Mouse (Mus musculus): ENCODE data around the gene Olfr782.
"Not testable (repeated sequence)": the region's sequence is repeated elsewhere in the genome, so short reads cannot be mapped to it uniquely, and the experiment has no call there.

The Olfr782 gene

DNA sequence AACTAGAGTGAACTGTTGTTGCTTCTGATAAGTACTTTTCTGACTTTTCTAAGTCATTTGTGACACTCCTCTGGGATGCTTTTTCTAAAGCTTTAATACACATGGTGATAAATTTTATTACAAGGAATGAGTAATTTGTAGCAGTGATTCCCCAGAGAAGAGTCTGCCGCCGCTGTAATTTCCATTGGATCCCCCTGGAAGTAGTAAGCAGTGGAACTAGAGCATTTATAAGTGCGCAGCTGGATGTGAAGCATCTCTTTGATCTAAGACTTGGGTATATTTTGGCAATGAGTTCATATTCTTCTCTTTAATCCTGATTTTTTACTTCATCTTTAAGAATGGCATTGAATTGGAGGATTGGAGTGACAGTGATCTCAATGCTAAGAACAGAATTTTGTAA, at the start of gene Olfr782:
Gene Olfr782, plus strand, starts transcription at position 301 of the 400 bp plus-strand sequence.
- DNase-seq: no peak

DNA sequence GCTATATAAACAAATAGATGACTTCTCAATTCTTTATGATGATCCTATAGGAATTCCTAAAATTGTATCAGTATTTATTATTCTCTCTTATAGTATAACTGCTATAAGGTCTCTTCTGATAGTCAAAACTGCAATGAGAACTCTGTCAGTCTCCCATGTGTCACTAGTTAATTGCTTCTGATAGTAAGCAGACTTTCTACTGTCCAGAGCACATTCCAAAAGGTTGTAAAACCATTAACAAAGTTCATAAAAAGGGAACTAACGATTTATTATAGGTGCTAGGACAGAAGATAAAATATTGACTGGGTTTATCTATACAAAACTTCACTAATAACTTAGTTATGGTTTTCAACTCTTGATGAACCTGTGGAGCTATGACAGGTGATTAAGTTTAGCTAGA, 35.7 kb upstream of the Olfr782 start:
- DNase-seq: not testable (repeated sequence)

DNA sequence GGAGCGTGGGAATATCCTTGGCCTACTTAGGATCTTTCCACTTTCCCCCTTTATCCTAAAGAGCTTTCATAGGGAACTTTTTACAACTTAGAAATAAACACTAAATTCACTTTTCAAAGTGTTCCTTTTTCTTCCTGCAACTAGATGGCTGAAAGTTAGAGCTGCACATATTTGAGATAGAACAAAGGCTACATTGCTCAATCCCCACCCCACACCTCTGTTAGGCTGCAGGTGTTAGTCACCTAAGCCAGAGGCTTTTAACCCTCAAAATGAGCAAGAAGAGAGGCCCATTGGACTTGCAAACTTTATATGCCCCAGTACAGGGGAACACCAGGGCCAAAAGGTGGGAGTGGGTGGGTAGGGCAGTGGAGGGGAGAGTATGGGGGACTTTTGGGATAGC, 35.1 kb upstream of the Olfr782 start:
- not testable (repeated sequence) for DNase-seq

DNA sequence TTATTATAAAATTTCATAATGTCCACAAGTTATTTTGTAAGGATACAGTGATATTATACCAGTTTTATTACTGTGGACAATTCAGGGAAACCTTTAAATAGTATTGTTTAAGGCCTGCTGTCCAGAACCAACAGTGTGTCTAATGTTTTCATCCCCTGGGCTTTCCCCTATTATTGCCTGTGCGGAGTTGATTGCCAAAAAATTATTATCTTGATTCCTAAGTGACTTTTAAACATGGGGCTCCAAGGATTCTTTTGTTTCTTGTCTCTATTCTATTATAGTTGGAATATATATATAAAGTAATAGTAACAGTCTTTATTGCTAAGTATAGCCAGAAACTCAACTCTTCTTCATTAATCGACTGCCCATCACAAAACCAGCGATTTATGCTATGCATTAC, 30.8 kb upstream of the Olfr782 start, which contains the start of gene Olfr780:
Gene Olfr780, plus strand, starts transcription at position 301 of the 400 bp plus-strand sequence.
- no peak for DNase-seq

DNA sequence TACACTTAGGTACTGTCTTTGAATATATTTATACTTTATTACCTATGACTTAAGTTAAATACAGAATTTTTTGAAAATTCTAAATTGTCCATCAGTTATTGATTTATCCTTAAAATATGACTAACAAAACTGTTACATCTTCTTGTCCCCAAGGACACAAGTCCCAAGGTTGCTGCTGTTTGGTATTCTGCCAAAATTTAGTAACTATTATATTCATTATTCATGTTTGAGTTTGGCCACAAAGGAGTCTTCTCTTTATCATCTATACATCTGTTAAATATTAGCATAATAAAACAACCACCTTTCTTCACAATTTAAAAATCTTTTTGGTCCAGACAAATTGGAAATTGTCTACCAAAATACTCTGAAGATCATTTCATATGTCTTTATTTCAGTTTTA, 20.1 kb upstream of the Olfr782 start, which contains the start of gene Olfr781:
Gene Olfr781, plus strand, starts transcription at position 301 of the 400 bp plus-strand sequence.
- DNase-seq: no peak

DNA sequence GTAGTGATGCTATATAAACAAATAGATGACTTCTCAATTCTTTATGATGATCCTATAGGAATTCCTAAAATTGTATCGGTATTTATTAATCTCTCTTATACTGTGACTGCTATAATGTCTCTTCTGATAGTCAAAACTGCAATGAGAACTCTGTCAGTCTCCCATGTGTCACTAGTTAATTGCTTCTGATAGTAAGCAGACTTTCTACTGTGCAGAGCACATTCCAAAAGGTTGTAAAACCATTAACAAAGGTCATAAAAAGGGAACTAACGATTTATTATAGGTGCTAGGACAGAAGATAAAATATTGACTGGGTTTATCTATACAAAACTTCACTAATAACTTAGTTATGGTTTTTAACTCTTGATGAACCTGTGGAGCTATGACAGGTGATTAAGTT, 3.8 kb downstream of the Olfr782 start:
- DNase-seq: not testable (repeated sequence)

DNA sequence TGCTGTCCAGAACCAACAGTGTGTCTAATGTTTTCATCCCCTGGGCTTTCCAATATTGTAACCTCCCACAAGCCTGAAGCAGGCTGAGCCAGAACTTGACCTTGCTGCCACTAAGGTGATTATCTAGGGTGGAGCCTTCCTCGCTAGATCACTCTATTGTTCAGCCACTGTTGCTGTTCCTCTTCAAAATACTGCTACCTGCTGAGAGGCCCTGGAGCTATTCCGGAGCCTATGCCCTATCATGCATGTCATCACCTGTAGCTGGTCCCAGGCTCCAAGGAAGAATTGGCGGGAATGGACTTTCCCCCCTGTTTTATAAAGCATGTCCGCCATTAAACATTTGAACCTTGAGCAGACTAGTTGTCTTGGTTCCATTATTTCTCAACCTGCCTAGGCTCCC, 7.8 kb downstream of the Olfr782 start:
- DNase-seq: not testable (repeated sequence)

DNA sequence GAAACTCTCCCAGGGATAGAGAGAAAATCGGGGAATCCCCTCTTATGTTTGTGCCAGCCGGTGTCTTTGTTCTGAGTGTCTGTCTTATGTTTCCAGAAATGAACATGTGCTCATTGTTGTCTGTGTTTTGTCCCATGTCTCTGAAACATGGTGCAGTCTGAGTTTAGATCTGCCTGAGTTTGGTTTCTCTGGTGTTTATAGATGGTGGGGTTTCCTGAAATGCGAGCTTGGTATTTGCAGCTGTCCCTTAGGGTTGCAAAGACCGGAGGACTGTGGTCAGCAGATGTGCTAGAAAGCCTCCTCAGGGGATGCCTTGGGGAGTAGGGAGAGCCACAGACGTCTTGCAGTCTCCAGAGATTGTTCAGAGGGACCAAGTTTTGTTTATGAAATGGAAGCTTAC, 8.7 kb downstream of the Olfr782 start:
- DNase-seq: no peak

DNA sequence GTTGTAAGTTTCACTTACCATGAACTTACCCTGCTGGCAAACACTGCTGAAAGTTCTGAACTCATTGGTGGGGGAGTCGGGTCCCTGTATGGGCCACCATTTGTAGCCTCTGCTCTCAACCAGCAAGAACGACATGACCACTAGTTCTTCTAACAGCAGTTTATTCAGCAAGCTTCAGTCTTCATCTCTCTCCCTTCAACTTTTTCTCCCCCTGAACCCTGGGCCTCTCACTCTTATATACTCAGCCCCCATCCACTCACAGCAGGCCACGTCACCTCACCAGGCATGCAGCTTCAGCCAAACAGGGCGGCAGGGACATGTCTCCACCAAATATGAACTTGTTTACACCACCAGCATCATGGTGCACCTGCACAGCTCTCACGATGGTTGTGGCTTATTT, 25.4 kb downstream of the Olfr782 start:
- not testable (repeated sequence) for DNase-seq

DNA sequence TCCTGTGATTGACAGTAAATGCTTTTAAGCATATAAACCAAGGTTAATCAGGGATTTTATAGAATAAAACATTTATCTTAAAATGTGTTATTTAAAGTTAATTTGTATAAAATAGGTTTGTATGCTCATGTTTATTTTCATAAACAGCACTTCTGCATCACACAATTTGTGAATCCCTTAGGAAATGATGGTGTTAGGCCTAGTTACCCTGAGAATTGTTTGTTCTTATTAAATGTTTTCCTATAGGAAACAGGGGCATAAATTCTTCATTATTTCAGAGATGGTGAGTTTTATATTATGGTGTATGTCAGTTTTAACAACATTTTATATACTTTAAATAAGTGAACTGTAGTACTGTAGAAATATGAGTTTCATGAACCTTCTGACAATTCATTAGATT, 35.1 kb downstream of the Olfr782 start, which contains the start of gene Olfr784:
Gene Olfr784, plus strand, starts transcription at position 301 of the 400 bp plus-strand sequence.
- no peak for DNase-seq

DNA sequence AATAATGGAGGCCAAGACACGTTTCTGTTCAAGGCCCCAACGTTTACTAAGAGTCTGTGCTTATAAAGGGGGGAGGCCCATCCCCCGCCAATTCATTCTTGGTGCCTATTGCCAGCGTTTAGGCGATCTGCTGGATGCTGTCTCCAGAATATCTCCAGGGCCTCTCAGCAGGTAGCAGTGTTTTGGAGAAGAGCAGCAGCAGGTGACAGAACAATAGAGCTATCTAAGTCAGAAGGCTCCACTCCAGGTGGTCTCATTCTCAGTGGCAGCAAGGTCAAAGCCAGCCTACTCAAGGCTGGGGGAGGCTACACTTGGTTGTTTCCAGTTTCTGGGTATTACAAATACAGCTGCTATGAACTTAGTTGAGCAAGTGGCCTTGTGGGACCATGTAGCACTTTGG, 52.2 kb downstream of the Olfr782 start:
- no peak for DNase-seq

All from cerebellum, postnatal 10 days (tissue).